Mouse (Mus musculus): ENCODE results near the gene Dmrtb1. TPM values are rescaled to one million over a fixed set of nuclear protein-coding genes. Genes with fewer than 3 reads are reported as not detected.
A peak's percentile ranks its signal among the peaks of the same experiment; 100 is the strongest.

Dmrtb1 gene
- total and polyA plus RNA-seq, 3 experiments = not detected

DNA sequence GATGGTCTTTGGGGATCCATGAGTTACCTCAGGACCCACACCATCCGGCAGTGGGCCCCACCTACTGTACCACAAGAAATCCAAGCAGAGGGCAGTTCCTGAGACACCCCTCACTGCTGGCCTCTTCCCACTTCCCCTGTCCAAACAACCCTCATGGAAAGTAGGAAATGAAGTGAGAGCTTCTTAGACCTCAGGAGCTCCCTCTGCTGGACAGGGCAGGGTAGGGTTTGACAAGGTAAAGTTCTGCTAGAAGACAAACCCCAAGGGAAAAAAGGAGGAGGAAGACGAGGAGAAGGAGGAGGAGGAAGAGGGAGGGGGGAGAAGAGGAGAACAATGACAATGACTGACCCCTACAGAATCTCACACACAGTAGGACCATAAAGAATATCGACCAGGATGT is 46.4 kb downstream of the Dmrtb1 start:
- dilution Hi-C loops (cut with MboI; ENCODE audit: extremely low pct_ligation_motif_present, extremely low pct_unique_long_range_greater_than_20kb, low sequenced_read_pairs) = no loop called here
- H3K9ac ChIP-seq (ENCODE audit: insufficient read depth, low read depth) = no peak overlapping the region
- peak; percentile 77 for DNase-seq (ENCODE audit: extremely low read depth)
- no peaks in the 10 kb centered on the region for H3K9me3 ChIP-seq (replicated peaks; ENCODE audit: low read length)
- no peaks in the 10 kb centered on the region for H3K27me3 ChIP-seq (replicated peaks)
- H3K4me2 ChIP-seq (ENCODE audit: insufficient read depth, low read depth, poor library complexity, severe bottlenecking) = no peak overlapping the region
- no peak overlapping the region for H3K4me3 ChIP-seq (replicated peaks in 1 of 3; ENCODE audit: low read depth in 2 of 3, low read length in 2 of 3, poor library complexity in 1 of 3)
- no peak overlapping the region for H3K27ac ChIP-seq (ENCODE audit: insufficient read depth, low read depth)
- no peaks in the 10 kb centered on the region for H3K79me2 ChIP-seq (replicated peaks; ENCODE audit: control insufficient read depth, extremely low read depth, insufficient read depth, poor library complexity, severe bottlenecking)
- H3K36me3 ChIP-seq (replicated peaks in 1 of 2; ENCODE audit: control insufficient read depth in 1 of 2, insufficient read depth in 1 of 2, low read length in 1 of 2) = peaks cover 0 to 12% of the 10 kb centered on the region in 2 experiments
- no peak for TF ChIP-seq USF2 (conservative IDR thresholded peaks at IDR 0.05; ENCODE audit: low read depth, low read length)
- TF ChIP-seq PAX5 (IDR thresholded peaks at IDR 0.05; ENCODE audit: low read length) = no peak
- no peak for TF ChIP-seq POLR2AphosphoS2 (IDR thresholded peaks at IDR 0.05; ENCODE audit: low read depth, low read length)
- TF ChIP-seq ZKSCAN1 (IDR thresholded peaks at IDR 0.05; ENCODE audit: borderline replicate concordance, low read depth, low read length) = no peak
- no peak for TF ChIP-seq EP300 (IDR thresholded peaks at IDR 0.05; ENCODE audit: low read length)
- peak; percentile 47 for TF ChIP-seq RAD21 (IDR thresholded peaks at IDR 0.05; ENCODE audit: low read depth, low read length)
- TF ChIP-seq RCOR1 (conservative IDR thresholded peaks at IDR 0.05; ENCODE audit: low read depth, low read length) = no peak
- peak; percentile 78 for TF ChIP-seq SMC3 (IDR thresholded peaks at IDR 0.05; ENCODE audit: low read depth, low read length)
- TF ChIP-seq ZNF384 (IDR thresholded peaks at IDR 0.05; ENCODE audit: low read depth, low read length) = no peak
- peak; percentile 57 to 82 for TF ChIP-seq CTCF (conservative IDR thresholded peaks at IDR 0.05 in 1 of 2, IDR thresholded peaks at IDR 0.05 in 1 of 2; ENCODE audit: low read depth in 2 of 2, low read length in 2 of 2)
- in situ Hi-C loops (cut with MboI; ENCODE audit: low pct_ligation_motif_present, low pct_unique_long_range_greater_than_20kb, low sequenced_read_pairs) = loop anchor here (10.0 kb wide), 1 partner anchor 143 kb away; no protein-coding TSS in a partner anchor
- H3K4me1 ChIP-seq (ENCODE audit: control insufficient read depth in 1 of 2, insufficient read depth in 2 of 2) = peaks cover 0 to 23% of the 10 kb centered on the region in 2 experiments; a peak in 2 of 4 replicates

DNA sequence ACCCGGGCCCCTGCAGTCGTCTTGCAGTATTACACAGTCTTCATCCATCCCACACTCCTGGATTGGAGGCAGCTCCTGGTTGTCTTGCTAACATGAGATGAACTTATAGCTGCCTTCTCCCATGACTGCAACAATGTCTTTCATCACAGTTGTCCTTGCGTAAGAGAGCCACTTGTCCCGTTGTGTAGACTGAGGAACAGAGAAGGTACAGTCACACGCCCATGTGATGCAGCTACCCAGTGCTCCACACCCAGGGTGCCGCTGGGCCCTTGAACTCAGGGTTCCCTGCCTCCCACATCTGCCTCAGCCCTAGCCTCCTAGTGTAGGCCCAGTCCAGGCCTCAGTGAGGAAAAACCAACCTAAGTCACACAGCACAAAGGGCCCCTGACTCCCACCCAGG is 47.9 kb downstream of the Dmrtb1 start:
- dilution Hi-C loops (cut with MboI; ENCODE audit: extremely low pct_ligation_motif_present, extremely low pct_unique_long_range_greater_than_20kb, low sequenced_read_pairs) = no loop called here

DNA sequence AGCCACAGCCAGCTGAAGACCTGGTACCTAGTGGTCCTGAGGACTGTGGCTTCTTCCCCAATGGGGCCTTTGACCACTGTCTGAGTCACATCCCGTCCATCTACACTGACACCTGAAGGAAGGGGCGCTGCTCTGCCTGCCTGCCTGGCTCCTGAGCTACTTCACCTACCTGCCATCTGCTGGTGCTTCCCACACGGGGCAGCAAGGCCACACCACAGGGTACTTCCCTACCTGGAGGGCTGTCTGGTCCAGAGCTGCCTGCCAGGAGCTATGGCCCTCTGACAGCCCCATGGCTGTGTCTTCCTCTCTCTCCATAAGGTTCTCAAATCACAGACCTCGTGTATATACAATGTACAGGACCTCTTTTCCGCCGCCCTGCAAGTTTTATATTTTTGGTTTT is 49.4 kb downstream of the Dmrtb1 start:
- in situ Hi-C loops (cut with MboI; ENCODE audit: low pct_ligation_motif_present, low pct_unique_long_range_greater_than_20kb, low sequenced_read_pairs) = loop anchor here (10.0 kb wide), 1 partner anchor 140 kb away; no protein-coding TSS in a partner anchor
- DNase-seq (ENCODE audit: extremely low read depth) = no peak
- Histone ChIP-seq H3K9ac (ENCODE audit: insufficient read depth, low read depth) (no peak overlapping the region), H3K27me3 (replicated peaks) (no peaks in the 10 kb centered on the region), H3K36me3 (replicated peaks in 1 of 2; ENCODE audit: control insufficient read depth in 1 of 2, insufficient read depth in 1 of 2, low read length in 1 of 2) (peaks cover 0 to 17% of the 10 kb centered on the region in 2 experiments), H3K4me3 (replicated peaks in 1 of 3; ENCODE audit: low read depth in 2 of 3, low read length in 2 of 3, poor library complexity in 1 of 3) (no peak overlapping the region), H3K27ac (ENCODE audit: insufficient read depth, low read depth) (no peak overlapping the region), H3K9me3 (replicated peaks; ENCODE audit: low read length) (no peaks in the 10 kb centered on the region), H3K79me2 (replicated peaks; ENCODE audit: control insufficient read depth, extremely low read depth, insufficient read depth, poor library complexity, severe bottlenecking) (no peaks in the 10 kb centered on the region), H3K4me2 (ENCODE audit: insufficient read depth, low read depth, poor library complexity, severe bottlenecking) (no peak overlapping the region), H3K4me1 (ENCODE audit: control insufficient read depth in 1 of 2, insufficient read depth in 2 of 2) (peaks cover 0 to 14% of the 10 kb centered on the region in 2 experiments; a peak in 2 of 4 replicates)
- TF ChIP-seq SMC3 (IDR thresholded peaks at IDR 0.05; ENCODE audit: low read depth, low read length) (peak; percentile 21), MXI1 (IDR thresholded peaks at IDR 0.05; ENCODE audit: low read depth, low read length) (no peak), CTCF (conservative IDR thresholded peaks at IDR 0.05 in 1 of 2, IDR thresholded peaks at IDR 0.05 in 1 of 2; ENCODE audit: low read depth in 2 of 2, low read length in 2 of 2) (peak in 1 of 2 experiments; percentile 13; a peak in 1 of 4 replicates)
- dilution Hi-C loops (cut with MboI; ENCODE audit: extremely low pct_ligation_motif_present, extremely low pct_unique_long_range_greater_than_20kb, low sequenced_read_pairs) = no loop called here

More for the DNA sequence above, 47.9 kb downstream of the Dmrtb1 start:
- Histone ChIP-seq H3K9me3 (replicated peaks; ENCODE audit: low read length) (no peaks in the 10 kb centered on the region), H3K79me2 (replicated peaks; ENCODE audit: control insufficient read depth, extremely low read depth, insufficient read depth, poor library complexity, severe bottlenecking) (no peaks in the 10 kb centered on the region), H3K36me3 (replicated peaks in 1 of 2; ENCODE audit: control insufficient read depth in 1 of 2, insufficient read depth in 1 of 2, low read length in 1 of 2) (peaks cover 0 to 17% of the 10 kb centered on the region in 2 experiments), H3K4me1 (ENCODE audit: control insufficient read depth in 1 of 2, insufficient read depth in 2 of 2) (peaks cover 0 to 14% of the 10 kb centered on the region in 2 experiments; a peak in 2 of 4 replicates), H3K27me3 (replicated peaks) (no peaks in the 10 kb centered on the region), H3K4me3 (replicated peaks in 1 of 3; ENCODE audit: low read depth in 2 of 3, low read length in 2 of 3, poor library complexity in 1 of 3) (no peak overlapping the region), H3K9ac (ENCODE audit: insufficient read depth, low read depth) (no peak overlapping the region), H3K27ac (ENCODE audit: insufficient read depth, low read depth) (no peak overlapping the region), H3K4me2 (ENCODE audit: insufficient read depth, low read depth, poor library complexity, severe bottlenecking) (no peak overlapping the region)
- TF ChIP-seq UBTF (IDR thresholded peaks at IDR 0.05; ENCODE audit: low read depth, low read length) = no peak
- no peak for TF ChIP-seq HCFC1 (IDR thresholded peaks at IDR 0.05; ENCODE audit: low read depth, low read length)
- no peak for TF ChIP-seq IRF4 (IDR thresholded peaks at IDR 0.05; ENCODE audit: low read depth, low read length)
- no peak for DNase-seq (ENCODE audit: extremely low read depth)
- in situ Hi-C loops (cut with MboI; ENCODE audit: low pct_ligation_motif_present, low pct_unique_long_range_greater_than_20kb, low sequenced_read_pairs) = loop anchor here (10.0 kb wide), 1 partner anchor 141 kb away; no protein-coding TSS in a partner anchor
